Mouse (Mus musculus): ENCODE results near the gene Mpc2. TPM values are rescaled to one million over a fixed set of nuclear protein-coding genes. Genes with fewer than 3 reads are reported as not detected.

Gene Mpc2
- 100 to 1,000 TPM; 136 to 174 (median 148) TPM for total RNA-seq (2022)

- DNase-seq, result peak; percentile 99
These were observed at the start of gene Mpc2, which contains the start of gene Dcaf6 for GRCm38 (mm10) chr1:165460360-165460800. Gene Mpc2, plus strand, starts transcription at chr1:165460637. Gene Dcaf6, minus strand, starts transcription at chr1:165460475.

DNA sequence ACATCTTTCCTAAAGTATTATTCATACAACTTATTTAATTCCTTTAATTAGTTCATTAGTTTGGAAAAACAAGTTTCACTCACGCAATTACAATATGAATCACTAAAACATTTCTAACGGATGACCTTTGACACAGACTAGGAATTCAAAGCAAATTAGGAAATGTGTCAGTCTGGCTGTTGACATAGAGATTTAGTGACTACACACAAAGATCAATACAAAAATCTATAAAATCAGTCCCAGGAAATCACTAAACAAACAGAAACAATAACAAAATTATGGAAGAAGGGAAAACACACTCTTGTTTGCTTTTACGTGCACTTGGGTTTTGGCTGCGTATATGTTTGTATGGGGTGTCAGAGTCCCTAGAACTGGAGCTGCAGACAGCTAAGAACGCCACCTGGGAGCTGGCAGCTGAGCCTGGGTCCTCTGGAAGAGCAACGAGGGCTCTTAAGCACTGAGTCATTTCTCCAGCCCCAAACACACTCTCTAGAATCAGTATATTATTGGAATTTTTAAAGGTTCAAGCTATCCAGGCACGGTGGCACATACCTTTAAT lies 39.0 kb upstream of the Mpc2 start:
- DNase-seq, result no peak

DNA sequence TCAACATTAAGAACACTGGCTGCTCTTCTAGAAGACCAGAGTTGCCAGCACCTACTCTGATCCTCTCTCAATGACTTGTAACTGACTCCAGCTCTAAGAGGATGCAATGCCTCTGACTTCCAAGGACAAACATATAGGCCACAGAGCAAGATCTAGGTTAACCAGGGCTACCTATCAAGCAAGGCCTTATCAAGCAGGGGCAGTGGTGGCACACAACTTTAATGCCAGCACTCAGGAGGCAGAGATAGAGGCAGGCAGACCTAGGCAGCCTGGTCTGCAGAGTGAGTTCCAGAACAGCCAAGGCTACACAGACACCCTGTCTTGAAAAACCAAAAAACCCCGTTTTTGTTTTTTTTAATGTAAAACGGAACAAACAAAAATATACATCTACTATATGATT lies 34.2 kb upstream of the Mpc2 start:
- no peak for DNase-seq

DNA sequence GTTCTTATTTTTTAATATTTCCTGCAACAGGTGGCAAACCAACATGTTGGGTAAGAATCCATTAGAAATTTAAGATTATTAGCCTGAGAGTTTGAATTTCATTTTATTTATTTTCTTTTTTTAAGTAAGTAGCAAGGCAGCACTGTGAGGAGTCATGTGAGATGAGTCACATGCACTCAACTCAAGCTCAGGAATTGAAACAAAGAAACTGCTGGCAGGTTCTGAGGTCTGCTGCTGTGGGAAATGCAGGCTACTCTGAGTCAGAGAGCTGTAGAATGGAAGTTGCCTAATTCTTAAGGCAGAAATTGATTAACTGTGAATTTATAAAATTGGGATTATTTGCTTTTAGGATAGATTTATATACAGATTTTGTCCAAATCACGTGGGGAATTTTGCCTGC lies 27.6 kb upstream of the Mpc2 start:
- DNase-seq, result peak; percentile 24

DNA sequence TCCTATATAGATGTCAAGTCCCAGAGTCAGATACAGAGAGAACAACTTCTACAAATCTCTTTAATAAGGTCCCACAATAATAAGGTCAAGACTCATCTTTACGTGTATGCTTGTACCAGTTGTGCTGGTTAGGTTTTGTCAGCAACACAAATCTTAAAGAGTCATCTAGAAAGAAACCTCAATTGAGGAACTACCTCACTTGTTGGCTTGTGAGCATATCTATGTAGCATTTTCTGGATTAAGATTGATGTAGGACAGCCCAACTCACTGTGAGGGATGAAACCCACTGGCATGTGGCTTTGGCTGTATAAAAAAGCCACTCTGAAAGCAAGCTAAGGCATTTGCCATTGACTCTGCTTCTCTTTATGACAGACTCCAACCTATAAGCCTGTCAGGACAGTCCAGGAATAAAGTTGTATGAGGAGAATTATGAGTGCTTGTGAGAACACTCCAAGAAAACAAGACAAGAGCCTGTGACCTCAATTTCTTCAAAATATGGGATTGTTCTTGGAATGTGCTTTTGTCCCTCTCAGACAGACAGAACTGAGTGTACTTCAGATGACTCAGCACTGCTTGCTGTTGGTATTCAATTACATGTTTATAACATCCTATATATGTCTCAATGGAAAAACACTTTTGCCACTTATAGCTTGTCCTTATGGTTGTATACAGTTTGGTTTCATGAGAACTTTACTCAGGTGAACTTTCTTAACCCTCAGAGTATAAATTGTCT lies 22.0 kb upstream of the Mpc2 start:
- no peak for DNase-seq

DNA sequence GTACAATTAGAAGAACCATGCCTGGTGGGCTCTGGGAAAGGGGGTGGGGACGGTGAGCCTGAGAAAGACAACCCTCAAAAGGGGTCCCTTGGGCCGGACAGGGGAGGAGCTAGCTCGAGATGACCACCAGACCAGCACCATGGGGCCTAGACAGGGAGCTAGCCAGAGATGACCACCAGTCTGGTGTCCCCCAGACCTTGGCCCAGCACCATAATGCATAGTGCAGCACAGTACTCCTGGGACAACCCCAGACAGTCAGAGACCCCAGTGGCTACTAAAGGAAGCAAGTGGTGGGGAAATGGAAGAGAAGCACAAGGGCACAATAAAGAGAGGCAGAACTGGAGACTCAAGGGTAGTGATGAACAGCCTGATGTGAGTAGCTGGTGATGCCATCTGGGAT lies 19.6 kb upstream of the Mpc2 start:
- DNase-seq, result no peak

DNA sequence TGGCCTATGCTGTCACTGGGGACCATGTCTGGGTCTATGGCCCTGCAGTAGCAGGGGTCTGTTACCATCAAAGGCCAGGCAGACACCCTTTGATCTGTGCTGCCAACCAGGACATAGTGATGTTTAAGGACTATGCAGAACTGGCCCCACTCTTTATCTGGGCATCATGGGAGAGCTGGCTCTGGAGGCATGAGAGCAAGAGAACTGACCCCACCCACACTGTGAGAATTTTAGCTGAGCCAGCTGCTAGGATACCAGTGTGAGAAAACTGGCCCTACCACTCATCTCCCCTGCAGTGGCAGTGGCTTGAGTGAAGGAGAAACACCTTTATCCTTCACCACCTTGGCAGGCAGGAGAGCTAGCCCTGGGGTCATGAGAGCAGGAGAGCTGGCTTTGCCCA lies 19.2 kb upstream of the Mpc2 start:
- no peak for DNase-seq

- DNase-seq, result no peak
These were observed 18.7 kb upstream of the Mpc2 start for GRCm38 (mm10) chr1:165441719-165442118.

DNA sequence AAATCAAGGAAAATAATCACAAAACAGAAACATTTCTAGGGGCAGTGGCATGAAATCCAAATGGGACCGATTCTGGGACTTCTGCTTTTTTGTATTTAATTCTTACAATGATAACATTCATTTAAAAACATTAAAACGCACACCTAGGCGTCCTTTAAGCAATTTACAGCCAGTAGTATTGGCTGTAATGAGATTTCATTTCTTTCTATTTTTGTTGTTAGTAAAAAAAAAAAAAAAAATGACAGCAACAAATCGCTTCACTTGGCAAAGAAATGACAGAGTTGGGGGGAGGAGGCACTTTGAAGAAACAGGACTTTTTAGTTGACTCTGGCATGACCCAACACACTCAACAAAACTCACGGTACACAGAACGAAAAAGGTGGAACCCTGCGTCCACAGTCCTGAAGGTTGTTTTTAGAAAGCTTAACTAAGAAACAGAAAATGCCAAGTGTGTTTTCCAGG lies 1.4 kb upstream of the Mpc2 start:
- no peak for DNase-seq

- peak; percentile 50 for DNase-seq
These were observed 795 bp upstream of the Mpc2 start for GRCm38 (mm10) chr1:165459503-165460181.

DNA sequence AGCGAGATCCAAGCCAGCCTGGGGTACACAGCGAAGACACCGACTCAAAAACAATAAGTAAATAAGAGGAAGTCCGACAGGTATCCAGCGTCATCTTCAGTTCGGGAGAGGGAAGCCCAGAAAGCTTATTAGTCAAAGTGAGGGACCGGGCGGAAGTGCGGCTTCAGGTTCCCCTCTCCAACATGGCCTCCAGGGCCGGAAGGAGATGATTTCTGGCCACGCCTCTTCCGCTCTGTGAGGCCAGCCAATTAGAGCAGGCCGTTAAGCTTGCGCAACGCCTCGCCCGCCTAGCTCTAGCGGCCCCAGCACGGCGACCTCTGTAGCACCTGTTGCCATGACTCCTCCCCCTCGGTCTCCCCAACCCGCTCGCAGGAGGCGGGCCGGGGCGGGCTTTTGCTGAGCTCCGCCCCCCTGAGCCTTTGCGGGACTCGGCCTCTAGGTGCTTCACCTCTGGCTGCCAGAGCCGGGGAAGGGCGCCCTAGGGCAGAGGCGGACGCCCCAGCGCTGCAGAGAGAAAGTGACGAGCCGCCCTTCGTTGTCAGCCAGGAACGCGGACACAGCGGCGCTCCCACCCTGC lies 452 bp downstream of the Mpc2 start:
- DNase-seq, result peak; percentile 100

DNA sequence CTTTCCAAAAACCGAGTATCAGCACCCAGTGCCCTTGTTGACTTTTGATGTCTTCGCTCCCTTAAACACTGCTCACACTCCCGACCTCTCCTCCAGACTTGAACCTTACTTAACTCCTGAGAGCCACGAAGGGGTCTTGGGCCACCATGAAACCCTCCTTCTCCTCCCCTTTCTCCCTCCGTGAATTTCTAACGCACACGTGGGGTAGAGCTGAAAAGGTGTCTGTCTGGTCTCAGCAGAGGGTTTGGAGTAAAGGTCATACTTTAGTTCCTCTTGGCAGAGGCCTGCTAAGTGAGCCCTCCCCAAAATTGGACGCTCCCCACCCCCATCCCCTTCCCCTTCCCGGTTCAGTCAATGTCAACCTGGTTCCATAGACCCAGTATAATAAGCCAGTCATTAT lies 1.2 kb downstream of the Mpc2 start:
- DNase-seq, result no peak

DNA sequence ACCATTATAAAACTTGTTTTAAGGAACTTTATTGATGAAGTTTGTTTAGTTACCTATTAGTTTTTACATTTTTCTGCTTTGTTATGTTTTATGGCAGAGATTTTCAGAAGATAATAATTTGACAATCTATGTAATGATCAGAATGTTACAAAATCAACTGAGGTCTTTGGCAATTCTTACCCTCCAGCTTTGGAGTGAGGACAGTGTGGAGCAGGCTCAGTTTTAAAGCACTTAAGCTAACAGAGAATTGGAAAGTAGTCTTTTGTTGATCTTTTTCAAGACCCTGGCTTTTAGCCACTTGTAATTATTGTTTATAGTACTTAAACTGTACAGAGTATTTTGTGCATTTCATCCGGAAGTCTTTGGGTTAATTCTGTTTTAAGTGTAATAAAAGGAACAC lies 2.4 kb downstream of the Mpc2 start:
- DNase-seq, result no peak

DNA sequence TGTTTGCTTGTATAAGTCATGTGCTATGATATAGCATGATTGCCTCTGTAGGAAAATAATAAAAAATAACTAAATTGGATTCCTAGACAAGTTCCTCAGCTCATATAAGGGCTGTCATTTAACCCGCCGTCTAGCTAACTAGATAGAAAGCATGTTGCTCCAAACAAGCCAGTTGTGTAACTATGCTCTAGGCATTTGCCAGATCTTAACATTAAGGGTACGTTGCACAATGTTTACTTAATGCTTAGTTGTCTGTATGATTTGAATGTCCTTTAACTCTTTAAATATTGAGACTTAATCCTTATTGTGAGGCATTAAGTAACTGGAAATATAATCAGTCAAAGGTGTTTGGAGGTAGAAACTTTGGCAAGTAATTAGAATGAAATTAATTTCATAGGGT lies 4.1 kb downstream of the Mpc2 start:
- no peak for DNase-seq

DNA sequence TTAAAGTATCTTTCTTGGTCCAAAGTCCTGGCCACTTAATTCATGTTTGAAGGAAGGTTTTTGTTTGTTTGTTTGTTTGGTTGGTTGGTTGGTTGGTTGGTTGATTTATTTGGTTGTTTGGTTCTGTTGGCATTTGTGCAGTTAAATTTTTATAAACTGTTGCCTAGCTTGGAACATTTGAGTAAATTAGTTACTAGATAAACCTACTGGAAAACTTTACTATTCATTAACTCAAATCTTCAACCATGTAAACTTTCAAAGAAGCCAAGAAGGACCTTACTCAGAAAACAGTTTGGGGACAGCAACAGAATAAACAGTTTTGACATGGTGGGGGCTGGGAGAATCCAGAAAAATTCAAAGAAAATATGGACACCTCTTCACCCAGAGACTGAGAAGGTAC lies 8.5 kb downstream of the Mpc2 start:
- DNase-seq, result no peak

DNA sequence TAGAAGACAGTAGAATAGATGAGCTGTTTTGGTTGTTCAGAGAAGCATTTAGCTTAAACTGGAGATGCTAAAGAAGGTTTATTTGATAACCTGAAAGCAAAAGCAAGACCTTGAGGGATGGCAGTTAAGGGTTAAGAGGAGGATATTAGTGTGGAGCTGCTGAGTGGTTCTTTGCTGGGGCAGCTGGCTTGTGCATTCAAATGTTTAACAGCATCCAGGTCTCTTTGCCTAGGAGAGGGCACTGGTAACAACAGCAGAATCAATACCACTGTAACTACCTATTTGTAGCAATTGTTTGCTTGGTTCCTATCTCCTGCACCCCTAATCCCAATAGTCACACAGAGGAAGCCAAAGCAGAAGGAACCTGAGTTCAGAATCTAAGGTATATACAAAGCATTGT lies 9.3 kb downstream of the Mpc2 start:
- DNase-seq, result no peak

DNA sequence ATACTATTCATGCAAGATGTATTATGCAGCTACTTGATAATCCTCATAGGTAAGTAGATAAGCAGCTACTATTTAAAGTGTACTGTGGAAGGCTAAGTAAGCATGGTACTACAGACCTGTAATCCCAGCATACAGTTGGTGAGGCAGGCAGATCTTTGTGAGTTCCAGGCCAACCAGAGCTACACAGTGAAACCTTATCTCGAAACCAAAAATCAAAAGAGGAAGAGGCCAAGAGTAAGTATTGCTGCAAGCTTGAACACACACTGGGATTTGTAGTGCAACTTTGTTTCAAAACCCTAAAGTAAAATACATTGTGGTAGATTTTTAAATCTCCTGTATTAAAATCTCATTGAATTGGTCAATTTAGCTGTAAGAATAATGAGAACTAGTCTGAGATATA lies 11.1 kb downstream of the Mpc2 start:
- no peak for DNase-seq

DNA sequence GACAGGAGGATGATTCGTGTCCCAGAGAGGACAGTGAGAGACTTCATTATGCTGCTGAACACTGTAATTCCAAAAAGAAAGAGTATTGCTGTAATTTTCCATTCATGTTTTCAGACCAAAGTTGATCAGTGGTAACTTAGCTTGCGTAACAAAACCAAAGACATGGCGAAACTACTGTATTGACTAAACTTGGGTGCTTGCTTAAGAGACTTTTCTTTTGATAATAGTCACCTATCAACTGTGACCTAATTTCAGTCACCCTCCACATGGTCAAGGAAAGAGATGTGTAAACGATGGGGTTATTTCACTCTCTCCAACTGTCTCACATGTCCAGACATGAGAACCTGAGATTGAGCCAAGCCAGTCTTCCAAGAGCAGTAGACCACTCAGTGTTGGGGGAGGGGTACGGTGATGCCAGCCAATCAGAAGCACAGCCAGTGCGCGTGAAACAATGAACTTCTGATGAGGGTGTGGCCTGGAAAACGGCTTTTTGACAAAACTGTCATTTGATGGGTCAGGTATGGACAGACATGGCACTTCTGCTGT lies 24.3 kb downstream of the Mpc2 start, which contains the start of gene Adcy10:
Adcy10 (plus strand) TSS at position 496 of the 546 bp plus-strand sequence.
- DNase-seq, result peak; percentile 8

- no peak for DNase-seq
These were observed 25.7 kb downstream of the Mpc2 start for GRCm38 (mm10) chr1:165486108-165486507.

DNA sequence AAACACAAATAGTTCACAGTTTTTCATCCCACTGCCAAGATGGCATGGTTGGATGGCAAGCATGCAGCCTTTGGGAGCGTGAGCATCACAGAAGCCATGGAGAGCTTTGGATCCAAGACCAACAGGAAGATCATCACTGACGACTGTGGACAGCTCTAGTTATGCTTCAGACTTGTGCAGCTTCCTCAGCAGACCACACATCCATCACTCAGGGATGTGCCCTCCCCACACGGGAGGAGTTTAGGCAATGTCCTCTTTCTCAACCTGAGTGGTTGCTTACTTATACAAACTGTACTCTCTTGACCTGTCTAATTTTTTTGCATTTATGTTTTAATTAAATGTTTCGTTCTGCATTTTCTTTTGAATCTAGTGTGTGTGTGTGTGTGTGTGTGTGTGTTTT lies 28.8 kb downstream of the Mpc2 start:
- no peak for DNase-seq

- no peak for DNase-seq
These were observed 38.4 kb downstream of the Mpc2 start for GRCm38 (mm10) chr1:165498856-165499255.

- DNase-seq, result peak; percentile 42
These were observed 43.0 kb downstream of the Mpc2 start for GRCm38 (mm10) chr1:165503307-165504024.
